ENCODE assay signal across 5 mouse cellular contexts in genomic region chr11:28035538-28035937, GRCm38 (mm10).
A peak's percentile ranks its signal among the peaks of the same experiment; 100 is the strongest.
DNase-seq lines count a peak whose midpoint lies in the region; TF ChIP-seq lines count a peak whose summit lies in the region.
"Not testable (repeated sequence)": the region's sequence is repeated elsewhere in the genome, so short reads cannot be mapped to it uniquely, and the experiment has no call there.

No protein-coding gene starts in this region.

- not testable (repeated sequence) for TF ChIP-seq POLR2A in ES-Bruce4 (IDR thresholded peaks at IDR 0.05; ENCODE audit: insufficient read depth, low read length)

- TF ChIP-seq EP300 in ES-Bruce4 (IDR thresholded peaks at IDR 0.05; ENCODE audit: insufficient read depth, low read depth, low read length): peak; percentile 87

- peaks cover 42% of the 10 kb centered on the region for H3K9me3 ChIP-seq in ES-Bruce4 (replicated peaks; ENCODE audit: control insufficient read depth, insufficient read depth, low read length, poor library complexity, severe bottlenecking)
- H3K9me3 ChIP-seq in ES-E14 (ENCODE audit: control insufficient read depth, insufficient read depth, low read depth, low read length): not testable (repeated sequence)

- not testable (repeated sequence) for H3K9ac ChIP-seq in ES-Bruce4 (ENCODE audit: low read depth, poor library complexity, severe bottlenecking); ES-E14 (ENCODE audit: insufficient read depth, low read depth, low read length, poor library complexity, severe bottlenecking)

- H3K36me3 ChIP-seq in ES-Bruce4 (ENCODE audit: control insufficient read depth, insufficient read depth, low read length, poor library complexity, severe bottlenecking); ES-E14 (ENCODE audit: control insufficient read depth, insufficient read depth, low read length, poor library complexity, severe bottlenecking): not testable (repeated sequence)

- DNase-seq in ES-CJ7 (ENCODE audit: low read depth, low spot score): peak; percentile 82
- peak; percentile 20 for DNase-seq in ES-E14 (ENCODE audit: low read depth, low spot score)
- DNase-seq in R1 (ENCODE audit: low read depth, low spot score): peak; percentile 93
- peak; percentile 63 for DNase-seq in ZHBTc4 (ENCODE audit: low read depth, low spot score)

- not testable (repeated sequence) for H3K27me3 ChIP-seq in ES-Bruce4 (ENCODE audit: control insufficient read depth, insufficient read depth, low read length, poor library complexity, severe bottlenecking)

- not testable (repeated sequence) for H3K4me3 ChIP-seq in ES-Bruce4 (ENCODE audit: low read depth, low read length); ES-E14 (ENCODE audit: insufficient read depth in 1 of 2, low read depth in 1 of 2, low read length in 2 of 2, poor library complexity in 1 of 2, severe bottlenecking in 1 of 2)

- H3K4me1 ChIP-seq in ES-Bruce4 (ENCODE audit: control insufficient read depth, insufficient read depth, low read length); ES-E14 (ENCODE audit: control insufficient read depth in 2 of 2, insufficient read depth in 2 of 2, low read length in 2 of 2, poor library complexity in 1 of 2): not testable (repeated sequence)

- peak overlapping the region; percentile 100 for H3K27ac ChIP-seq in ES-Bruce4 (ENCODE audit: insufficient read depth, low read length)
- H3K27ac ChIP-seq in ES-E14 (ENCODE audit: insufficient read depth, low read depth, low read length, poor library complexity, severe bottlenecking): peak overlapping the region; percentile 56; the same call in 1 of the 2 replicates

- in situ Hi-C loops in ES-E14 (cut with MboI; ENCODE audit: low sequenced_read_pairs in 2 of 2, unreplicated experiment in 2 of 2): not testable (repeated sequence)

- TF ChIP-seq CTCF in ES-Bruce4 (IDR thresholded peaks at IDR 0.05; ENCODE audit: low read depth, low read length): not testable (repeated sequence)

TF ChIP-seq in ES-E14, 5 proteins besides CTCF, POLR2A, EP300 and RAD21:
- 0 out of 2 replicates have a peak, but pooled peaks have one; percentile 41 for TF ChIP-seq MAFK (IDR thresholded peaks at IDR 0.05; ENCODE audit: insufficient read depth, low read depth, low read length)

Comparison
In these comparisons a context has a peak if more than half of its experiments do, and no peak if none do; other contexts are left out.
1. DNase-seq: peak in every context shown above with its lines; median percentile 93 in R1; 82 in ES-CJ7; 63 in ZHBTc4; 20 in ES-E14.